Mouse (Mus musculus): ENCODE measurements around the gene Thap2. TPM values are rescaled to one million over a fixed set of nuclear protein-coding genes. Genes with fewer than 3 reads are reported as not detected.

Thap2 gene
- polyA plus RNA-seq, 1 experiment from 2014 or later, result 18.6 TPM

- no peaks in the 10 kb centered on the region for H3K27me3 ChIP-seq (ENCODE audit: control insufficient read depth, insufficient read depth, low read depth, low read length)
- no peak overlapping the region for H3K9ac ChIP-seq (ENCODE audit: low read length)
- WGBS, result 92% methylated on average over 17 of the region's 17 CpGs
- H3K27ac ChIP-seq (ENCODE audit: low read length), result no peak overlapping the region
- no peak overlapping the region for H3K4me3 ChIP-seq (ENCODE audit: low read length)
- no peak for ATAC-seq (ENCODE audit: low read depth)
- H3K4me2 ChIP-seq (ENCODE audit: low read depth, low read length), result no peak overlapping the region
- peaks cover 4% of the 10 kb centered on the region for H3K36me3 ChIP-seq (ENCODE audit: control insufficient read depth, insufficient read depth, low read length)
- peaks cover 4% of the 10 kb centered on the region for H3K4me1 ChIP-seq (replicated peaks; ENCODE audit: control insufficient read depth, insufficient read depth, low read length)
- H3K9me3 ChIP-seq (ENCODE audit: control insufficient read depth, low read length), result no peaks in the 10 kb centered on the region
Measured at GRCm38 (mm10) chr10:115358216-115358919, 25.9 kb downstream of the Thap2 start.

- H3K4me2 ChIP-seq (ENCODE audit: low read depth, low read length), result no peak overlapping the region
- H3K4me3 ChIP-seq (ENCODE audit: low read length), result no peak overlapping the region
- no peak overlapping the region for H3K27ac ChIP-seq (ENCODE audit: low read length)
- no peak overlapping the region for H3K9ac ChIP-seq (ENCODE audit: low read length)
- ATAC-seq (ENCODE audit: low read depth), result no peak
- H3K9me3 ChIP-seq (ENCODE audit: control insufficient read depth, low read length), result no peaks in the 10 kb centered on the region
- H3K36me3 ChIP-seq (ENCODE audit: control insufficient read depth, insufficient read depth, low read length), result peaks cover 4% of the 10 kb centered on the region
- H3K27me3 ChIP-seq (ENCODE audit: control insufficient read depth, insufficient read depth, low read depth, low read length), result no peaks in the 10 kb centered on the region
- WGBS, result 81% methylated on average over 6 of the region's 7 CpGs
- peaks cover 2% of the 10 kb centered on the region for H3K4me1 ChIP-seq (replicated peaks; ENCODE audit: control insufficient read depth, insufficient read depth, low read length)
Measured at GRCm38 (mm10) chr10:115356106-115356505, 28.1 kb downstream of the Thap2 start.

GRCm38 (mm10) chr10:115355016-115355415 is 29.2 kb downstream of the Thap2 start:
- H3K4me2 ChIP-seq (ENCODE audit: low read depth, low read length), result no peak overlapping the region
- WGBS, result 85% methylated on average over 6 of the region's 6 CpGs
- no peak overlapping the region for H3K4me3 ChIP-seq (ENCODE audit: low read length)
- no peaks in the 10 kb centered on the region for H3K27me3 ChIP-seq (ENCODE audit: control insufficient read depth, insufficient read depth, low read depth, low read length)
- ATAC-seq (ENCODE audit: low read depth), result no peak
- no peak overlapping the region for H3K27ac ChIP-seq (ENCODE audit: low read length)
- H3K4me1 ChIP-seq (replicated peaks; ENCODE audit: control insufficient read depth, insufficient read depth, low read length), result no peaks in the 10 kb centered on the region
- no peak overlapping the region for H3K9ac ChIP-seq (ENCODE audit: low read length)
- H3K36me3 ChIP-seq (ENCODE audit: control insufficient read depth, insufficient read depth, low read length), result peaks cover 4% of the 10 kb centered on the region
- H3K9me3 ChIP-seq (ENCODE audit: control insufficient read depth, low read length), result no peaks in the 10 kb centered on the region

- H3K9me3 ChIP-seq (ENCODE audit: control insufficient read depth, low read length), result no peaks in the 10 kb centered on the region
- 68% methylated on average over 6 of the region's 6 CpGs for whole genome bisulfite sequencing
- H3K9ac ChIP-seq (ENCODE audit: low read length), result no peak overlapping the region
- H3K4me1 ChIP-seq (replicated peaks; ENCODE audit: control insufficient read depth, insufficient read depth, low read length), result no peaks in the 10 kb centered on the region
- ATAC-seq (ENCODE audit: low read depth), result no peak
- no peak overlapping the region for H3K4me2 ChIP-seq (ENCODE audit: low read depth, low read length)
- H3K27me3 ChIP-seq (ENCODE audit: control insufficient read depth, insufficient read depth, low read depth, low read length), result no peaks in the 10 kb centered on the region
- H3K36me3 ChIP-seq (ENCODE audit: control insufficient read depth, insufficient read depth, low read length), result peaks cover 4% of the 10 kb centered on the region
- H3K27ac ChIP-seq (ENCODE audit: low read length), result no peak overlapping the region
- H3K4me3 ChIP-seq (ENCODE audit: low read length), result no peak overlapping the region
Measured at GRCm38 (mm10) chr10:115354553-115354952, 29.7 kb downstream of the Thap2 start.

- no peak overlapping the region for H3K4me2 ChIP-seq (ENCODE audit: low read depth, low read length)
- no peak overlapping the region for H3K4me3 ChIP-seq (ENCODE audit: low read length)
- no peaks in the 10 kb centered on the region for H3K4me1 ChIP-seq (replicated peaks; ENCODE audit: control insufficient read depth, insufficient read depth, low read length)
- no peak overlapping the region for H3K27ac ChIP-seq (ENCODE audit: low read length)
- H3K27me3 ChIP-seq (ENCODE audit: control insufficient read depth, insufficient read depth, low read depth, low read length), result no peaks in the 10 kb centered on the region
- H3K36me3 ChIP-seq (ENCODE audit: control insufficient read depth, insufficient read depth, low read length), result no peaks in the 10 kb centered on the region; the same call in 1 of the 2 replicates
- no peaks in the 10 kb centered on the region for H3K9me3 ChIP-seq (ENCODE audit: control insufficient read depth, low read length)
- ATAC-seq (ENCODE audit: low read depth), result no peak
- no peak overlapping the region for H3K9ac ChIP-seq (ENCODE audit: low read length)
- 52% methylated on average over 2 of the region's 2 CpGs for WGBS
Measured at GRCm38 (mm10) chr10:115350810-115351397, 33.3 kb downstream of the Thap2 start.

GRCm38 (mm10) chr10:115349509-115349908 is 34.7 kb downstream of the Thap2 start:
- Histone ChIP-seq H3K36me3 (ENCODE audit: control insufficient read depth, insufficient read depth, low read length) (peaks cover 2% of the 10 kb centered on the region; the same call in 1 of the 2 replicates), H3K27me3 (ENCODE audit: control insufficient read depth, insufficient read depth, low read depth, low read length) (no peaks in the 10 kb centered on the region), H3K9me3 (ENCODE audit: control insufficient read depth, low read length) (no peaks in the 10 kb centered on the region), H3K4me3 (ENCODE audit: low read length) (no peak overlapping the region), H3K9ac (ENCODE audit: low read length) (no peak overlapping the region), H3K27ac (ENCODE audit: low read length) (no peak overlapping the region), H3K4me1 (replicated peaks; ENCODE audit: control insufficient read depth, insufficient read depth, low read length) (no peaks in the 10 kb centered on the region), H3K4me2 (ENCODE audit: low read depth, low read length) (no peak overlapping the region)
- WGBS, result 85% methylated on average over 7 of the region's 7 CpGs
- ATAC-seq (ENCODE audit: low read depth), result no peak

GRCm38 (mm10) chr10:115349029-115349428 is 35.2 kb downstream of the Thap2 start:
- Histone ChIP-seq H3K36me3 (ENCODE audit: control insufficient read depth, insufficient read depth, low read length) (peaks cover 2% of the 10 kb centered on the region; the same call in 1 of the 2 replicates), H3K9ac (ENCODE audit: low read length) (no peak overlapping the region), H3K27me3 (ENCODE audit: control insufficient read depth, insufficient read depth, low read depth, low read length) (no peaks in the 10 kb centered on the region), H3K4me2 (ENCODE audit: low read depth, low read length) (no peak overlapping the region), H3K27ac (ENCODE audit: low read length) (no peak overlapping the region), H3K9me3 (ENCODE audit: control insufficient read depth, low read length) (no peaks in the 10 kb centered on the region), H3K4me3 (ENCODE audit: low read length) (no peak overlapping the region), H3K4me1 (replicated peaks; ENCODE audit: control insufficient read depth, insufficient read depth, low read length) (no peaks in the 10 kb centered on the region)
- WGBS, result 65% methylated on average over 10 of the region's 10 CpGs
- ATAC-seq (ENCODE audit: low read depth), result no peak

- peaks cover 7% of the 10 kb centered on the region; the same call in 1 of the 2 replicates for H3K36me3 ChIP-seq (ENCODE audit: control insufficient read depth, insufficient read depth, low read length)
- H3K9me3 ChIP-seq (ENCODE audit: control insufficient read depth, low read length), result no peaks in the 10 kb centered on the region
- H3K27ac ChIP-seq (ENCODE audit: low read length), result no peak overlapping the region
- no peak overlapping the region for H3K9ac ChIP-seq (ENCODE audit: low read length)
- WGBS, result 66% methylated on average over 6 of the region's 6 CpGs
- no peak overlapping the region for H3K4me3 ChIP-seq (ENCODE audit: low read length)
- H3K4me2 ChIP-seq (ENCODE audit: low read depth, low read length), result no peak overlapping the region
- no peaks in the 10 kb centered on the region for H3K27me3 ChIP-seq (ENCODE audit: control insufficient read depth, insufficient read depth, low read depth, low read length)
- ATAC-seq (ENCODE audit: low read depth), result no peak
- no peaks in the 10 kb centered on the region for H3K4me1 ChIP-seq (replicated peaks; ENCODE audit: control insufficient read depth, insufficient read depth, low read length)
Measured at GRCm38 (mm10) chr10:115348131-115348530, 36.1 kb downstream of the Thap2 start.

GRCm38 (mm10) chr10:115346444-115346843 is 37.8 kb downstream of the Thap2 start:
- Histone ChIP-seq H3K4me2 (ENCODE audit: low read depth, low read length) (no peak overlapping the region), H3K4me1 (replicated peaks; ENCODE audit: control insufficient read depth, insufficient read depth, low read length) (no peaks in the 10 kb centered on the region), H3K9me3 (ENCODE audit: control insufficient read depth, low read length) (no peaks in the 10 kb centered on the region), H3K9ac (ENCODE audit: low read length) (no peak overlapping the region), H3K4me3 (ENCODE audit: low read length) (no peak overlapping the region), H3K27me3 (ENCODE audit: control insufficient read depth, insufficient read depth, low read depth, low read length) (no peaks in the 10 kb centered on the region), H3K36me3 (ENCODE audit: control insufficient read depth, insufficient read depth, low read length) (peaks cover 18% of the 10 kb centered on the region), H3K27ac (ENCODE audit: low read length) (no peak overlapping the region)
- no peak for ATAC-seq (ENCODE audit: low read depth)

Data from lung, embryonic 16.5 days (tissue).